Mouse (Mus musculus): Measurements from ENCODE around the gene Tsks. TPM values are rescaled to one million over a fixed set of nuclear protein-coding genes. Genes with fewer than 3 reads are reported as not detected.

The Tsks gene
- total RNA-seq (2022), result under 1 TPM; 0.37 to 0.85 (median 0.67) TPM

GRCm38 (mm10) chr7:44942904-44943303 lies at the start of gene Tsks:
Tsks (plus strand) TSS chr7:44943204.
- no peak for DNase-seq (ENCODE audit: low spot score in 2 of 2)

GRCm38 (mm10) chr7:44894175-44894574 lies 48.8 kb upstream of the Tsks start:
- DNase-seq (ENCODE audit: low spot score in 2 of 2), result no peak

DNA sequence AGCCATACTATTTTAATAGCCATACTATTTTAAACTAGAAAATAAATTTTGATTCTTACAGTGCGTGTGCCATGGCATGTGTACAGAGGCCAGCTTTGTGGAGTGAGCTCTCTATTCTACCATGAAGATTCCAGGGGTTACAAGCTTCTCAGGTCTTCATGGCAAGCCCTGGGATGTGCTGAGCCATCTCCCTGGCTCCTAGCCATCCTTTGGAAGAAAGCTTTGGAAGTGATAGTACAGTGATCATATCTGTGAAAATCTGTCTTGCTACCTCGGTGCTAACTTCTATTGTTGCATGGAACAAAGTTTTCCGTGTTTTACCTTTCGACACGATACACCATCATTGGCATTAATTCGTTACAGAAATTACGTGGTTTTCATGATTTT lies 47.8 kb upstream of the Tsks start:
- no peak for DNase-seq (ENCODE audit: low spot score in 2 of 2)

GRCm38 (mm10) chr7:44895593-44896434 lies 47.2 kb upstream of the Tsks start, which contains the start of gene Fuz:
Fuz (plus strand) TSS chr7:44896079.
- DNase-seq (ENCODE audit: low spot score in 2 of 2), result peak; percentile 94

- no peak for DNase-seq (ENCODE audit: low spot score in 2 of 2)
These were observed 46.5 kb upstream of the Tsks start for GRCm38 (mm10) chr7:44896499-44896898.

DNA sequence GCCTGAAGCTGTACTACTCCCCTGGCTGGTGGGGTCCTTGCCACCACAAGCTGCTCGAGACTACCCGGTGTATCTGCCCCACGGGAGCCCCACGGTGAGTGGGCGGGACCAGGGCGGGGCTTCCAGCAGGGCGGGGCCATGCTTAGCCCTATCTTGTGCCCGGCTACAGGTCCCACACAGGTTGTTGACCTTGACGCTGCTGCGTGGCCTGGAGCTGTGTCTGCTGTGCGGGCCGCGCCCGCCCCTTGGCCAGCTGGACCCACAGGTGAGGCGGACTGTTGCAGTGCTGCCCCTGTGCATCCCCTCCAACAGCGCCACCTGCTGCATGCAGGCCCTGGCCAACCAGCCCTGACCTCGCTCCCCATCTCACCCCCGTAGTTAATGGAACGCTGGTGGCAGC lies 44.4 kb upstream of the Tsks start:
- no peak for DNase-seq (ENCODE audit: low spot score in 2 of 2)

GRCm38 (mm10) chr7:44900632-44901031 lies 42.4 kb upstream of the Tsks start:
- no peak for DNase-seq (ENCODE audit: low spot score in 2 of 2)

- DNase-seq (ENCODE audit: low spot score in 2 of 2), result no peak
These were observed 41.7 kb upstream of the Tsks start for GRCm38 (mm10) chr7:44901230-44901722.

DNA sequence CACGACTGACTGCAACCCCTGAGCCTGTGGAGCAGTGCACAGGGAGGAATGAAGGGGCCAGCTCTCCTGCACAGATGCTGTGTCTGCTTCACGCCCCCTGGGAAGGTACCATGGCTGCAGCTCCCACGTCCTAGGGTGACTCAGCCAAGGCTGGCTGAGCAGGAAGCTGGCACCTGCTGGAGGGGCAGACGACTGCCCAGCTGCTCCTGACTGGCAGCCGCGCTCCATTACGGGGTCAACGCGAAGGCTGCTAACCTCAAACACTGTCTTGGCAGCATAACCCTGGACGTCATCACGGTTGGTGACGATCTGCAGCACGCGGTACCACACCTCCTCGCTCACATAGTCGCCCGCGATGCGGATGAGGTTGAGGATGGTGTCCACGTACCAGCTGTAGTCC lies 37.6 kb upstream of the Tsks start:
- no peak for DNase-seq (ENCODE audit: low spot score in 2 of 2)

- DNase-seq (ENCODE audit: low spot score in 2 of 2), result no peak
These were observed 34.1 kb upstream of the Tsks start for GRCm38 (mm10) chr7:44908706-44909476.

- DNase-seq (ENCODE audit: low spot score in 2 of 2), result no peak
These were observed 28.6 kb upstream of the Tsks start for GRCm38 (mm10) chr7:44914396-44914795.

- DNase-seq (ENCODE audit: low spot score in 2 of 2), result no peak
These were observed 27.7 kb upstream of the Tsks start for GRCm38 (mm10) chr7:44915314-44915713.

DNA sequence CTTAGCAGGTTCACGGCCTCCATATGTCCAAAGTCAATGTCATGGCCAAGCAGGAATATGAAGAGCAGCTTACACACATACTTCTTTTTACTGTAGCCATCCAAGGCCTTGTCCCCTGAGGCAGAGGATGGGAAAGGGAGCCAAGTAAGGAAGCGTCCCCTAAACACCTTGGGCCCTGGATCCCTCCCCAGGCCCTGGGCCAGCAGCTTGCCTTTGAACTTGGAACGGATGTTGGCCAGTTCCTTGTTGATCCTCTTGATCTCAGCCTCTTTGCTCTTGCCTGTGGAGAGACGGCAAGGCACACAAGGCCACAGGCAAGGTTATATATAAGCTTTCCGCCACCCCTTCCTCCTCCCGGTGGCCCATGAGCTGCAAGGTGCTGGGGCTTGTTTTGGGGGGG lies 26.8 kb upstream of the Tsks start:
- DNase-seq (ENCODE audit: low spot score in 2 of 2), result no peak

GRCm38 (mm10) chr7:44916881-44917280 lies 26.1 kb upstream of the Tsks start:
- DNase-seq (ENCODE audit: low spot score in 2 of 2), result no peak

DNA sequence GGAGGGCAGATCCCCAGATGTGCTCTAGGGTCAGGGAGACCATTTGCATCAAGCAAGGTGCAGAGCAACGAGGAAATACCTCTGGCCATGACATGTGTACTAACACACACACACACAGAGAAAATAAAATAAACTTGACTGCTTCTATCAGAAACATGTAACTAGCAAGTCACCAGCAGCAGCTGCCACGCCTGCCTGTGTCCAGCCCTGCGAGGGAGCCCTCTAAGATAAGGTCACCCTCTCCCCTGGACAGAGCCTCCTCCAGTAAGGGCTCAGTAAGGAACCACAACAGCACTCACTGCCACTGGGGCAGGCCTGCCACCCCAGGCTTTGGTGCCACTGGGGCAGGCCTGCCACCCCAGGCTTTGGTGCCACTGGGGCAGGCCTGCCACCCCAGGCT lies 24.8 kb upstream of the Tsks start:
- no peak for DNase-seq (ENCODE audit: low spot score in 2 of 2)

DNA sequence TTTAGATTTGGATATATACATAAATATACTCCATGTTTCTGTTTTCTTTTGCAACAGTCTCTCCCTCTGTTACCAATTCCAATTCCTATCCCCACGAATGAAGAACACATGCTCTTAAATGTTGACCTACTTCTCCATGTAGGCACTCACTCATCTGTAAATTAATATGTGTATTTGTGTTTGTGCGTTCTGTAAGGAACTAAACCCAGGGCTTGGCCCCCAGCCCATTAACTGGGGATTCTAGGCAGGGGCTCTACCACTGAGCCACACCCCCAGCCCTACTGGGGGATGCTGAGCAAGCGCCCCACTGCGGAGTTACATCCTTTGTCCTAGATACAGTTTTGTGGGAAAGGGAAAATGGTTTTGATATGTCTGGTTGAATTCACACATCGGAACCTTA lies 23.9 kb upstream of the Tsks start:
- no peak for DNase-seq (ENCODE audit: low spot score in 2 of 2)

DNA sequence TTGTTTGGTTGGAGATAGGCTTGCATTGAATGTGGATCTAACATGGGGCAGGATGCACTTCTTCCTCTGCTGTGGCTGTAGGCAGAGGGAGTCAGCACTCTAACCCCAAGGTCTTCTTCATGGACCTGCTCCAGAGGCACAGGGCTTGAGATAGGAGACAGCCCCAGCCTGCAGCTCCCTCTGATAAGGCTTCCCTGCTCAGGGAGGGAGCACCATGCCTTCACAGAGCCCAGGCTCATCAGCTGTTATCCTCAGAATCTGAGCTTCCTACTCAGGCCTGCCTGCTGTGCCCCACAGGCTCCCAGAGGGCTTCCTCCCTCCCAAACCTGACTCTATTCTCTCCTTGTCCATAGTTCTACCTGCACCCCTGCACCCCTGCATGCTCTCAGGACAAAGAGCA lies 20.5 kb upstream of the Tsks start:
- DNase-seq (ENCODE audit: low spot score in 2 of 2), result no peak

DNA sequence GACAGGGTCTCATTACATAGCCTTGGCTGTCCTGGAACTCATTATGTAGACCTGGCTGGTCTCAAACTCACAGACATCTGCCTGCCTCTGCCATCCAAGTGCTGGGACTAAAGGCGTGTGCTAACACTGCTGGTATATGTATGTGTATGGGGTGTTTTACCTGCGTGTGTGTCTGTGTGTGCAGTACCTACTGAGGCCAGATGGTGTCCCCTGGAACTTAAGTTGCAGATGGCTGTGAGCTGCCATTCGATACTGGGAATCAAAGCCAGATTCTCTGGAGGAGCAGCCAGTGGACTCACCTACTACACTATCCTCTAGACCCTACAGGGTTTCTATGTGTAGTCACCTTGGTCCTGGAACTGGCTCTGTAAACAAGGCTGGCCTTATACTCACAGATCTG lies 17.5 kb upstream of the Tsks start:
- DNase-seq (ENCODE audit: low spot score in 2 of 2), result no peak

DNA sequence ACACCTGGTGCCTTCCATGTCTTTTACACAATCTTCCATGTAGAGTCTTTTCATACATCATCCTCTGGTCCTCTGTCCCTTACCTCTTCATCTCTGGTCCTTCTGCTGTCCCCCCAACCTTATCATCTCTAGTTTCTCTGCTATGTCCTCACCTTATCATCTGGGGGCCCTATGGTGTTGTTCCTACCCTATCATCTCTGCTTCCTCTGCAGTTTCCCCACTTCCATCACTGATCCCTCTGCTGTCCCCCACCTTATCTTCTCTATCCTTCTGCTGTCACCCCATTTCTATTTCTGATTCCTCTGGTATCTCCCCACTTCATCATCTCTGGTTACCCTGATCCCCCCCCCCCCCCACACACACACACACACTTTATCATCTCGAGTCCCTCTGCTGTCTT lies 14.4 kb upstream of the Tsks start:
- DNase-seq (ENCODE audit: low spot score in 2 of 2), result no peak

- peak; percentile 100 for DNase-seq (ENCODE audit: low spot score in 2 of 2)
These were observed 13.5 kb upstream of the Tsks start, which contains the start of gene Ap2a1 for GRCm38 (mm10) chr7:44929204-44930151. Ap2a1 (minus strand) TSS chr7:44929496.

DNA sequence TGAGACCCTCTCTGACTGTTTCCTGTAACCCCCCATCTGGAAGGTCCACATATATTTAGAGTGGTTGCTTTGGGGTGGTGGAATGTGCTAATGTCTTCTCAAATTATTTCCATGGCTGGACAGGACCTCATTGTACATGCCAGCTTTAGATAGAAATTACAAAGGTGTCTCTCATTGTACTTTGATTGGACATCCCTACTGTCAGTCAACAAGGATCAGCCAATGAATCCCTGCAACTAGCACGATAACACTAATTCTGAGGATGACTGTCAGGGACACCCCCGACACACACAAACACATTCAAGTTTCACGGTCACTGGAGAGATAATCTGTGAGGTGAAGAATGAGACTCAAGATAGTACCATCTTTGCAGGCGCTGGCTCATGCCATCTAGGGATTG lies 4.3 kb upstream of the Tsks start:
- DNase-seq (ENCODE audit: low spot score in 2 of 2), result no peak

Measured in layer of hippocampus, adult 8-10 months (tissue).